Mouse (Mus musculus) liver, adult 2 months (tissue): ENCODE results near the gene Fpgs. TPM values are rescaled to one million over a fixed set of nuclear protein-coding genes. Genes with fewer than 3 reads are reported as not detected.

ENCODE experiments used
- DNase-seq: peaks from one replicate; pipeline ENCODE4 v3.0.0-alpha.2; 2011; ENCODE audit warnings: low read depth, low spot score; ENCODE audit errors: extremely low read depth
- H3K27ac ChIP-seq: fragments of 200-500 bp; replicated peaks from 2 replicates; pipeline ENCODE4 v1.5.1; 2012; ENCODE audit warnings: low read depth, mild to moderate bottlenecking, control low read depth, inconsistent platforms, low read length; ENCODE audit not compliant: insufficient read depth
- H3K27me3 ChIP-seq: fragments of 200-500 bp; 2 replicates; pipeline ENCODE4 v1.6.1; 2012; ENCODE audit warnings: mild to moderate bottlenecking, moderate library complexity, low read length, inconsistent platforms; ENCODE audit not compliant: control insufficient read depth, insufficient read depth
- H3K36me3 ChIP-seq: fragments of 200-500 bp; 2 replicates; pipeline ENCODE4 v1.6.1; 2012; ENCODE audit warnings: low read length, inconsistent platforms; ENCODE audit not compliant: control insufficient read depth, insufficient read depth
- H3K4me1 ChIP-seq: fragments of 200-500 bp; 2 replicates; pipeline ENCODE4 v1.6.1; 2011; ENCODE audit warnings: low read length; ENCODE audit not compliant: control insufficient read depth, insufficient read depth
- H3K4me3 ChIP-seq: fragments of 200-500 bp; 2 replicates; pipeline ENCODE4 v1.5.1; 2011; ENCODE audit warnings: low read depth, mild to moderate bottlenecking, control low read depth, low read length, moderate library complexity; ENCODE audit not compliant: insufficient read depth
- H3K79me2 ChIP-seq: fragments of 200-500 bp; 2 replicates; pipeline ENCODE4 v1.6.1; 2012; ENCODE audit warnings: inconsistent platforms, mild to moderate bottlenecking, low read length, moderate library complexity; ENCODE audit not compliant: control insufficient read depth, insufficient read depth
- H3K9ac ChIP-seq: fragments of 200-500 bp; 2 replicates; pipeline ENCODE4 v1.6.1; 2012; ENCODE audit warnings: low read depth, mild to moderate bottlenecking, control low read depth, inconsistent platforms, low read length
- CTCF ChIP-seq: fragments of 200-500 bp; IDR thresholded peaks from 2 replicates; pipeline ENCODE4 v1.5.1; 2011; ENCODE audit warnings: low read depth, low read length, control low read depth
- POLR2A ChIP-seq: fragments of 200-500 bp; IDR thresholded peaks from 2 replicates; pipeline ENCODE4 v1.6.1; 2011; ENCODE audit warnings: low read length, control low read depth; ENCODE audit not compliant: insufficient read depth; ENCODE audit errors: extremely low read depth
- WGBS: fragments of 180-500 bp; shearing (Covaris S2); methylation state at CpG from one replicate; pipeline ENCODE4 v1.1.7; 2018; 5-methylcytosine and 5-hydroxymethylcytosine counted together
- polyA plus RNA-seq: library from polyadenylated mRNA; depleted of rRNA; stranded (reverse); fragments of >200 nt; gene quantifications from 2 replicates; pipeline ENCODE4 v1.2.3, GENCODE M21; 2012
- total RNA-seq: library from RNA; depleted of rRNA; stranded (reverse); fragments of >200 nt; gene quantifications from 2 replicates; pipeline ENCODE4 v1.2.3, GENCODE M21; 2014

Gene Fpgs
- total and polyA plus RNA-seq, 2 experiments, result 158 to 414 TPM

- DNase-seq, result no peak
- no peaks in the 10 kb centered on the region for H3K36me3 ChIP-seq
- TF ChIP-seq POLR2A (no peak), CTCF (no peak)
- no peak overlapping the region for H3K4me3 ChIP-seq
- H3K4me1 ChIP-seq, result no peaks in the 10 kb centered on the region
- H3K27ac ChIP-seq, result no peak overlapping the region
- H3K79me2 ChIP-seq, result no peaks in the 10 kb centered on the region
- H3K27me3 ChIP-seq, result peaks cover 7% of the 10 kb centered on the region
- no peak overlapping the region for H3K9ac ChIP-seq
- WGBS, result 77% methylated on average over 15 of the region's 15 CpGs
These were observed 40.5 kb upstream of the Fpgs start for GRCm38 (mm10) chr2:32744272-32744982.

- Histone ChIP-seq H3K79me2 (no peaks in the 10 kb centered on the region), H3K27me3 (peaks cover 7% of the 10 kb centered on the region), H3K36me3 (no peaks in the 10 kb centered on the region), H3K27ac (no peak overlapping the region), H3K4me3 (no peak overlapping the region), H3K9ac (no peak overlapping the region), H3K4me1 (no peaks in the 10 kb centered on the region)
- DNase-seq, result no peak
- WGBS, result 38% methylated on average over 18 of the region's 18 CpGs
- TF ChIP-seq CTCF, result no peak
- no peak for TF ChIP-seq POLR2A
These were observed 38.2 kb upstream of the Fpgs start for GRCm38 (mm10) chr2:32742173-32742531.

- WGBS, result 12% methylated on average over 57 of the region's 58 CpGs
- Histone ChIP-seq H3K79me2 (no peaks in the 10 kb centered on the region), H3K4me1 (peaks cover under 1% of the 10 kb centered on the region; the same call in 1 of the 2 replicates), H3K27ac (no peak overlapping the region), H3K9ac (peak overlapping the region; percentile 24; the same call in 1 of the 2 replicates), H3K27me3 (peaks cover 7% of the 10 kb centered on the region), H3K4me3 (no peak overlapping the region; the same call in 1 of the 2 replicates), H3K36me3 (no peaks in the 10 kb centered on the region)
- no peak for DNase-seq
- no peak for TF ChIP-seq POLR2A
- no peak for TF ChIP-seq CTCF
These were observed 37.6 kb upstream of the Fpgs start for GRCm38 (mm10) chr2:32741273-32742172.

GRCm38 (mm10) chr2:32740916-32741272 is 36.9 kb upstream of the Fpgs start, which contains the start of gene 6330409D20Rik:
TSS of gene 6330409D20Rik (minus strand) at chr2:32741016.
- H3K4me3 ChIP-seq, result no peak within 1 kb of the TSS; the same call in 1 of the 2 replicates

GRCm38 (mm10) chr2:32739311-32739710 is 35.4 kb upstream of the Fpgs start:
- H3K9ac ChIP-seq, result no peak overlapping the region

More at GRCm38 (mm10) chr2:32740916-32741272, 36.9 kb upstream of the Fpgs start, which contains the start of gene 6330409D20Rik:
- H3K4me1 ChIP-seq, result peaks cover 4% of the 10 kb centered on the region; the same call in 1 of the 2 replicates
- no peak for DNase-seq
- H3K9ac ChIP-seq, result peak within 1 kb of the TSS; percentile 24; the same call in 1 of the 2 replicates
- TF ChIP-seq POLR2A (no peak), CTCF (no peak)
- no peak within 1 kb of the TSS for H3K27ac ChIP-seq
- H3K79me2 ChIP-seq, result no peaks in the 10 kb centered on the region
- H3K36me3 ChIP-seq, result no peaks in the 10 kb centered on the region
- H3K27me3 ChIP-seq, result peaks cover 7% of the 10 kb centered on the region
- WGBS, result 24% methylated on average over 11 of the region's 11 CpGs

More at GRCm38 (mm10) chr2:32739311-32739710, 35.4 kb upstream of the Fpgs start:
- no peaks in the 10 kb centered on the region for H3K36me3 ChIP-seq
- TF ChIP-seq POLR2A (no peak), CTCF (no peak)
- peaks cover 4% of the 10 kb centered on the region; the same call in 1 of the 2 replicates for H3K4me1 ChIP-seq
- 79% methylated on average over 4 of the region's 4 CpGs for WGBS
- H3K27ac ChIP-seq, result no peak overlapping the region
- DNase-seq, result no peak
- no peaks in the 10 kb centered on the region for H3K79me2 ChIP-seq
- no peak overlapping the region for H3K4me3 ChIP-seq
- H3K27me3 ChIP-seq, result peaks cover 7% of the 10 kb centered on the region
